In the genomic region with DNA sequence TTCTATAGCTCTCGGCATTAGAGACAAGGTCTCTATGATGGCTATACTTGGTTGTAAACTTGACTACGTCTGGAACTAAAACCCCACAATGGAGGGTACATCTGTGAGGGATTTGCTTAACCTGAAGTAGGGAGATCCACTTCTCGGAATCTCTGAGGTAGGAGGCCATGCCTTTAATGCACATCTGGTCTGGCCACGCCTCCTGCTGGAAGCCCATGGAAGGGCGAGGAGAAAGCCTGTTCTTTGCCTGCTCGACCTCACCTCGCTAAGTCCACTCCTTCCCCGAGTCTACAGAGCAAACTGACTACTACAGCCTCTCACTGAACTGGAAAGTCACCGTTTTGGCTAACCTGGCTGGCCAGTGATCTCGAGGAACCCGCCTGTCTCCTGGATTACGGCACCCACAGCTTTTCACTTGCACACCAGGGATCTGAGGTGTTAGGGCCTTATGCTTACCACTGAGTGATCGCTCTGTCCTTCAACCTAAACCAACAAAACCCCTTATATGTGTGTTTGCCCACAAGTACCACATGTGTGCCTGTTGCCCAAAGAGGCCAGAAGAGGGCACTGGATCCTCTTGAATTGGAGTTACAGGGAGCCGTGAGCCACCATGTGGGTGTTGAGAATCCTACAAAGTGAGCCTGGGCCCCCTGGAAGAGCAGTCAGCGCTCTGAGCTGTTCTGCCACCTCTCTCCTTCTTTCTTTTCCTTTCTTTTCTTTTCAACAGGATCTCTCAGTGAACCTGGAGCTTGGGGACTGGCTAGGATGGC, we compare ENCODE assay signal across 19 mouse cellular contexts. TPM values are rescaled to one million over a fixed set of nuclear protein-coding genes. Genes with fewer than 3 reads are reported as not detected.
DNase-seq lines count a peak whose midpoint lies in the region; ATAC-seq and TF ChIP-seq lines count a peak whose summit lies in the region.
"Had no signal": no experiment of that assay in that cellular context is flagged by ENCODE, and none has a peak within 500 bp of the region (broad histone marks: within the 10 kb centered on the region; RNA-seq: fewer than 3 reads in every experiment).

No protein-coding gene starts in this region.

- H3K9me3 ChIP-seq in lung, embryonic 14.5 days (ENCODE audit: low read depth, low read length): no peaks in the 10 kb centered on the region
- H3K9me3 ChIP-seq in stomach, postnatal 0 days (ENCODE audit: control insufficient read depth, low read length): no peaks in the 10 kb centered on the region
- H3K9me3 ChIP-seq: limb, embryonic 12.5 days; midbrain, embryonic 10.5 days had no signal

- no peak overlapping the region for H3K4me2 ChIP-seq in lung, embryonic 14.5 days
- H3K4me2 ChIP-seq in stomach, postnatal 0 days (replicated peaks; ENCODE audit: low read depth): no peak overlapping the region
- H3K4me2 ChIP-seq: limb, embryonic 12.5 days had no signal

- H3K27ac ChIP-seq in heart, adult 2 months: no peak overlapping the region
- H3K27ac ChIP-seq in lung, embryonic 14.5 days (ENCODE audit: low read depth): no peak overlapping the region
- no peak overlapping the region for H3K27ac ChIP-seq in stomach, postnatal 0 days (replicated peaks)
- H3K27ac ChIP-seq: limb, embryonic 12.5 days; midbrain, embryonic 10.5 days had no signal

- no peaks in the 10 kb centered on the region for H3K36me3 ChIP-seq in heart, adult 2 months (ENCODE audit: control insufficient read depth, insufficient read depth, low read length)
- peaks cover 79% of the 10 kb centered on the region for H3K36me3 ChIP-seq in lung, embryonic 14.5 days (ENCODE audit: insufficient read depth)
- peaks cover 33% of the 10 kb centered on the region for H3K36me3 ChIP-seq in stomach, postnatal 0 days (ENCODE audit: control insufficient read depth, insufficient read depth, low read length)

- TF ChIP-seq CTCF in heart, adult 2 months (IDR thresholded peaks at IDR 0.05): peak; percentile 22; the same call in 1 of the 2 replicates
- TF ChIP-seq CTCF in lung, embryonic 14.5 days (IDR thresholded peaks at IDR 0.05; ENCODE audit: low read depth): peak; percentile 38
- TF ChIP-seq CTCF in stomach, postnatal 0 days (IDR thresholded peaks at IDR 0.05; ENCODE audit: low read depth): peak; percentile 53

- no peak overlapping the region for H3K9ac ChIP-seq in heart, adult 2 months (ENCODE audit: low read depth, low read length)
- no peak overlapping the region for H3K9ac ChIP-seq in lung, embryonic 14.5 days
- no peak overlapping the region for H3K9ac ChIP-seq in stomach, postnatal 0 days (ENCODE audit: low read length)
- H3K9ac ChIP-seq: limb, embryonic 12.5 days had no signal

- no peak overlapping the region for H3K4me3 ChIP-seq in heart, adult 2 months
- no peak overlapping the region for H3K4me3 ChIP-seq in lung, embryonic 14.5 days (ENCODE audit: low read depth, low read length)
- no peak overlapping the region for H3K4me3 ChIP-seq in stomach, postnatal 0 days (ENCODE audit: low read depth, low read length)
- H3K4me3 ChIP-seq: limb, embryonic 12.5 days; midbrain, embryonic 10.5 days had no signal

- intact Hi-C loops in heart, adult 2 months (cut with DNase I): no loop called here
- intact Hi-C loops in heart, postnatal 25 days (cut with DNase I): no loop called here

- TF ChIP-seq POLR2A in heart, adult 2 months (IDR thresholded peaks at IDR 0.05; ENCODE audit: insufficient read depth, low read depth, low read length): no peak

- H3K79me2 ChIP-seq in heart, adult 2 months (replicated peaks; ENCODE audit: control insufficient read depth, insufficient read depth, low read length): no peaks in the 10 kb centered on the region

- no peaks in the 10 kb centered on the region for H3K4me1 ChIP-seq in heart, adult 2 months (ENCODE audit: control insufficient read depth, insufficient read depth, low read length)
- H3K4me1 ChIP-seq in lung, embryonic 14.5 days (ENCODE audit: insufficient read depth): 0 out of 2 replicates have a peak, but pooled peaks cover 4% of the 10 kb centered on the region
- H3K4me1 ChIP-seq in stomach, postnatal 0 days (replicated peaks; ENCODE audit: control insufficient read depth, insufficient read depth): no peaks in the 10 kb centered on the region

- no peaks in the 10 kb centered on the region for H3K27me3 ChIP-seq in heart, adult 2 months (ENCODE audit: control insufficient read depth, insufficient read depth, low read length)
- no peaks in the 10 kb centered on the region for H3K27me3 ChIP-seq in lung, embryonic 14.5 days (ENCODE audit: insufficient read depth, low read length)
- no peaks in the 10 kb centered on the region for H3K27me3 ChIP-seq in stomach, postnatal 0 days (ENCODE audit: control insufficient read depth, insufficient read depth, low read length)
- H3K27me3 ChIP-seq: limb, embryonic 12.5 days had no signal

- 88% methylated on average over 15 of the region's 15 CpGs for WGBS in heart, adult 2 months
- 74% methylated on average over 15 of the region's 15 CpGs for WGBS in lung, embryonic 14.5 days
- WGBS in stomach, postnatal 0 days: 74% methylated on average over 15 of the region's 15 CpGs

- no peak for TF ChIP-seq EP300 in heart, adult 2 months (IDR thresholded peaks at IDR 0.05; ENCODE audit: insufficient read depth, low read depth, low read length)
- no peak for TF ChIP-seq EP300 in stomach, postnatal 0 days (optimal IDR thresholded peaks at IDR 0.05)

- DNase-seq in heart, adult 2 months: no peak
- DNase-seq in heart, postnatal 25 days (ENCODE audit: low spot score): no peak
- no peak for DNase-seq in lung, embryonic 14.5 days
- DNase-seq in lung, postnatal 36 days: no peak
- peak; percentile 60 for DNase-seq in NIH3T3 (ENCODE audit: low read depth)
- DNase-seq in stomach, postnatal 0 days (ENCODE audit: low spot score): no peak
- no peak for DNase-seq in frontal cortex, postnatal 36 days (ENCODE audit: low spot score in 2 of 2)
- DNase-seq in testis, postnatal 10 days (ENCODE audit: low spot score): no peak
- DNase-seq: adrenal gland, adult 8-10 months; cerebellum, adult 2 months; heart, postnatal 14 days; kidney, adult 8-10 months; right cerebral cortex, adult 18-20 months had no signal

- ATAC-seq in lung, embryonic 14.5 days (ENCODE audit: insufficient read depth): no peak
- ATAC-seq in stomach, postnatal 0 days (ENCODE audit: low FRiP score, low TSS enrichment): no peak
- ATAC-seq: forebrain, embryonic 14.5 days; hindbrain, embryonic 16.5 days had no signal

RNA-seq across cellular contexts. Expression of gene Ddx23, which starts 5.5 kb away (rescaled TPM):
- total RNA-seq in heart, adult 2 months (2021): 10 to 100 TPM; 47.9 to 55.4 TPM
- 18.9 and 30.7 TPM in 2 replicates for polyA plus RNA-seq in heart, adult 2 months (2012; rRNA removed)
- 10 to 100 TPM; 43.5 to 52.8 TPM for total RNA-seq in heart, postnatal 25 days (2021)
- polyA plus RNA-seq in lung, embryonic 14.5 days (2014; fragmentation: Nextera tagmentation; extraction: Ambion mirVana): 27.2 and 28.7 TPM in 2 replicates
- polyA plus RNA-seq in stomach, postnatal 0 days (2015; fragmentation: Nextera tagmentation; extraction: Ambion mirVana): 8.2 and 10.3 TPM in 2 replicates

RNA-seq across cellular contexts. Expression of gene Rnd1, which starts 20.1 kb away (rescaled TPM):
- total RNA-seq in heart, adult 2 months (2021): 1 to 10 TPM; 1.1 to 1.3 TPM
- polyA plus RNA-seq in heart, adult 2 months (2012; rRNA removed): 2.6 and 3.3 TPM in 2 replicates
- 1 to 10 TPM; 1.3 to 1.5 TPM for total RNA-seq in heart, postnatal 25 days (2021)
- polyA plus RNA-seq in lung, embryonic 14.5 days (2014; fragmentation: Nextera tagmentation; extraction: Ambion mirVana): 0.57 and 0.67 TPM in 2 replicates
- 0.35 and 0.46 TPM in 2 replicates for polyA plus RNA-seq in stomach, postnatal 0 days (2015; fragmentation: Nextera tagmentation; extraction: Ambion mirVana)

RNA-seq across cellular contexts. Expression of gene Cacnb3, which starts 26.5 kb away (rescaled TPM):
- 1 to 10 TPM; 2.6 to 2.7 TPM for total RNA-seq in heart, adult 2 months (2021)
- polyA plus RNA-seq in heart, adult 2 months (2012; rRNA removed): 6.5 and 7.7 TPM in 2 replicates
- total RNA-seq in heart, postnatal 25 days (2021): 1 to 10 TPM; 4.1 TPM
- 24.6 and 28.9 TPM in 2 replicates for polyA plus RNA-seq in lung, embryonic 14.5 days (2014; fragmentation: Nextera tagmentation; extraction: Ambion mirVana)
- 15.1 and 17.6 TPM in 2 replicates for polyA plus RNA-seq in stomach, postnatal 0 days (2015; fragmentation: Nextera tagmentation; extraction: Ambion mirVana)
- total RNA-seq: neutrophil, adult 5-6 weeks had no signal

RNA-seq across cellular contexts. Expression of gene Adcy6, which starts 47.3 kb away (rescaled TPM):
- total RNA-seq in heart, adult 2 months (2021): 100 to 1,000 TPM; 153 to 220 TPM
- polyA plus RNA-seq in heart, adult 2 months (2012; rRNA removed): 136 and 211 TPM in 2 replicates
- total RNA-seq in heart, postnatal 25 days (2021): 100 to 1,000 TPM; 188 to 238 TPM
- polyA plus RNA-seq in lung, embryonic 14.5 days (2014; fragmentation: Nextera tagmentation; extraction: Ambion mirVana): 20.5 and 21.8 TPM in 2 replicates
- polyA plus RNA-seq in stomach, postnatal 0 days (2015; fragmentation: Nextera tagmentation; extraction: Ambion mirVana): 9.0 and 9.5 TPM in 2 replicates

RNA-seq across cellular contexts. Expression of gene Ccdc65, which starts 50.8 kb away (rescaled TPM):
- under 1 TPM; 0.11 to 0.16 TPM for total RNA-seq in heart, adult 2 months (2021)
- polyA plus RNA-seq in heart, adult 2 months (2012; rRNA removed): 0.15 and 0.37 TPM in 2 replicates
- under 1 TPM in 1 of 2 experiments, not detected in 1; 0.18 TPM for total RNA-seq in heart, postnatal 25 days (2021)
- 0.28 and 1.1 TPM in 2 replicates for polyA plus RNA-seq in lung, embryonic 14.5 days (2014; fragmentation: Nextera tagmentation; extraction: Ambion mirVana)
- polyA plus RNA-seq in stomach, postnatal 0 days (2015; fragmentation: Nextera tagmentation; extraction: Ambion mirVana): 0.70 and 0.76 TPM in 2 replicates
- total RNA-seq: gastrocnemius, adult 8-10 months; neutrophil, adult 5-6 weeks had no signal
